Mouse (Mus musculus) E14TG2a.4 (cell line): ENCODE data around the gene Med16.

ENCODE experiments used
- CTCF ChIP-seq: conservative IDR thresholded peaks from 2 replicates; pipeline ENCODE4 v1.5.1; 2014; ENCODE audit warnings: low read length
- NANOG ChIP-seq: IDR thresholded peaks from 2 replicates; pipeline ENCODE4 v1.6.1; 2014; ENCODE audit warnings: borderline replicate concordance, low read length, mixed read lengths
- POU5F1 ChIP-seq: IDR thresholded peaks from 2 replicates; pipeline ENCODE4 v1.6.1; 2014; ENCODE audit warnings: low read length, borderline replicate concordance

GRCm38 (mm10) chr10:79884446-79884845 is 24.3 kb downstream of the Med16 start:
- TF ChIP-seq CTCF (no peak), POU5F1 (no peak), NANOG (no peak)
